Mouse (Mus musculus) liver, embryonic 14.5 days (tissue): Measurements from ENCODE around the gene Stx18.

ENCODE experiments used
- CTCF ChIP-seq: IDR thresholded peaks from 2 replicates; pipeline ENCODE4 v1.5.1; 2016; ENCODE audit warnings: antibody characterized with exemption, low read depth, control low read depth
- EP300 ChIP-seq: IDR thresholded peaks from 2 replicates; pipeline ENCODE4 v1.6.1; 2016; ENCODE audit warnings: antibody characterized with exemption, low read depth

DNA sequence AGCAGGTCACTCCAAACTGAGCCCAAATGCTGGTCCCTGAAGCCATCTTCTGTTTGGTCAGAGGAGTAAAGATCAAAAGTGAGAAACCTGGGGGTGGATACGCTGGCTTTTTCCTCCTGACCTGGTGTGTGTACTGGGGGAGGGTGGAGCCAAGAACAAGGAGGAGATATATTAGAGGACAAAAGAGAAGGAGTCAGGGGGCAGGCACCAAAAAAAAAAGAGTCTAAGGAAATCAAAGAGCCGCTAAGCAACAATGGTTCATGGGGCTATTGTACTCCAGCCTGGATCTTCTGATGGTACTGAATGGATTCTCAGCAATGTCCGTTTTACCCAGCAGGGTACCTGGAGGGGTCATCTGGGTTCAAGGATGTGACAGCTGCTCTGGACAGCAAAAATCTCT, 23.6 kb upstream of the Stx18 start:
- TF ChIP-seq CTCF (no peak), EP300 (no peak)
